Mouse (Mus musculus): ENCODE data around the gene Bhmt2. TPM values are rescaled to one million over a fixed set of nuclear protein-coding genes. Genes with fewer than 3 reads are reported as not detected.

Bhmt2 gene
- polyA plus RNA-seq (2012; rRNA removed): 13.2 and 15.8 TPM in 2 replicates

DNA sequence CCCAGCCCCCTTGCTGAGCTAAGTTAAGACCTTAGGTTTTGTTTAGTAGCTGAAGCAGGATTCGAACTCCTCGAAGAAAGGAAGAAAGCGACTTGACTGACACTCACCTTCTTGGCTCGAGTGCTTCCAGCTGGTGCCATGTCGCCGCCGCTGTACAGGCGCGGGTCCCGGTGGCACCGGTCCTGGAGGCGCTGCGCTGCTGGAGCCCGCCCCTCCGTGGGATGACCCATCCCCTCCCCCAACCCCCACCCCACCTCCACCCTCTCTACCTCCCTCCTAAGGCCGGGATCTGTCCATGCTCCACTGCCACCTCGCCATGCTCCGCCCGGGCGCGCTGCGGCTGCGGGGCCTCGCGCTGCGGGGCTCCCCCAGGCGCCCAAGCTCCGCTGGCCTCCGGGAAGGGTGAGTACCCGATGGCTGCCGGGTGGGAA is at the start of gene Bhmt2, which contains the start of gene Dmgdh:
Gene Bhmt2, minus strand, starts transcription at position 172 of the 431 bp plus-strand sequence.
Gene Dmgdh, plus strand, starts transcription at position 303 of the 431 bp plus-strand sequence.

DNA sequence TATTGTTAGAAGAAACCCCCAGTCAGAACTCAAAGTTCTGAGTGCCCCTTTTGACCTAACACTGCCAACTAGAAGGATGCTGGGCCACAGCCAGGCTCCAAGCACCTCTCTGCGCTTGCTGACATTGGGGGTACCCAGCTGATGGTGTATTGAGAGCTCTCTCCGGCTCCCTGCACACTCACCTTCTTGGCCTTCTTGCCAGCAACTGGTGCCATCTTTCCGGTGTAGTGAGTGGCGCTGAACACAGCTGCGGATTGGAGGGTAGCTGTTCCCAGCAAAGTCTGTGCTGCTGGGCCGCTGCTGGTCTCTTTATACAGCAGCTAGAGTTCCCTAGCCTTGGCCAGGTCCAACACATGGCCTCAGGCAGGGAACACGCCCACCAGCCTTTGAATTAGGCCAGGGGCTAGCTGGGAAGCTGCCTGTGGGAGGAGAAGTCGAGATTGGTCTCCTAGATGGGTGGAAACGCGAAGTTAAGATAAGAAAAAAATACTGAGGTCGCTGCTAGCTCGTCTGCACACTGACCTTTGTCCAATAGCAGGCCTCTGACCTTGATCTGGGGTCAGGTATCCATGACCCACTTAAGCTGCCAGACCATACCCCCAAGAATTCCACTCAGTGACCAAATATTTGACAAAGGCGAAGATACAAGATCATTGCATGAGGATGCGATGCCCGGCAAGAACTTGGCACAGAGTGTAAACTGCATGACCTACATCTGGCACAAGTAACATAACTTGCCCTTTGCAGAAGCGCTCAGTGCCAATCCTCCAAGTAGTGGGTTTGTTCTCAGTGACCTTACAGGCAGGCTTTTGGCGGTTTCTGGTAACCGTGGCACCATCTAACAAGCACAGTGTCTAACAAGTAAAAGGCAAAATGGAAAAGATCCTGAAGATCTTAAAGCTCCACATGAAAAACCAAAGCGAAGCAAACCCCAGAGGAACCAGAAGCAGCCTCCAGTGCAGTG is 36.5 kb downstream of the Bhmt2 start, which contains the start of gene Bhmt:
Gene Bhmt, minus strand, starts transcription at position 680 of the 964 bp plus-strand sequence.

Other genes with a start within 250 kb of the Bhmt2 start
- 2.9 and 3.2 TPM in 2 replicates for gene Jmy, start 174.5 kb downstream of the Bhmt2 start, polyA plus RNA-seq (2012; rRNA removed)
- gene Bhmt, start 36.3 kb downstream of the Bhmt2 start, polyA plus RNA-seq (2012; rRNA removed): 26.7 and 29.6 TPM in 2 replicates
- gene Dmgdh, start 131 bp upstream of the Bhmt2 start, polyA plus RNA-seq (2012; rRNA removed): 9.9 and 11.5 TPM in 2 replicates
- gene Arsb, start 97.3 kb upstream of the Bhmt2 start, polyA plus RNA-seq (2012; rRNA removed): 3.7 and 4.5 TPM in 2 replicates